Mouse (Mus musculus) CD8-positive naive resting alpha-beta T cell, adult 2 months (primary cell): ENCODE measurements around the gene Gm9837.

Source experiments
- DNase-seq, 2 experiments: peaks; one replicate each; pipeline ENCODE4 v3.0.0; 2022; ENCODE audit warnings: low read depth in 2 of 2, low spot score in 2 of 2

Gm9837 gene

DNA sequence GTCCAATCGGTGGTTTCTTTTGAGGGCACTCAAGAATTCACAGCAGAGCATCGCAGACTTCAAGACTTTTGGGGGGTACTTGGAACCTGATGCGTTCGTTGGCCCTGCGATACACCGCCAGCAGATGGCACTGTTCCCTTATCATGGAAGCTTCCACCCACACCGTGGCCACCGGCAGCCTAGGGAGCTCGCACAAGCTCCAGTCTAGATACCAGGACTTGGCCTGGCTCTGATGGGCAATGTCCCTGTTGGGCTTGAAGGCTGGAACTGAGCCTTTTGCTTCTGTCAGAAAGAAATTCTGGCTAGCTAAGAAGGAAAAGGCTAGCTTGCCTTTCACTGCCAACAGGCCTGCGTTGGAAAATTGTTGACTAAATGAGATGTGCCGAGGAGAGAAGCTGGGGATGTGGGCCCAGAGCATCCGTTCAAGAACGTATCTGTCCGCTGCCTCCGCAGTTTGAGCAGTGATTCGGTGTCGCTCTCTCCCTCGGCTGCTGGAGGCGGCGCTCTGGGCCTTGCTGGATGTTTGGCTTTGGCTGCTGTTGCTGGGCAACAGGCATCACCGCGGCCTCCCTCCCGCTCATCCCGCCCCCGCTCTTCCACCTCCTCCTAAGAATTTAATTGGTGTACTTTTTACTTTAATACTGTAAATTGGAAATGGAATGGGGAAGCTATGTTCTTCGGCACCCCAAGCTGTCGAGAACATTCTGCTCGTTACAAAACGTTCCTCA lies at the start of gene Gm9837:
Gene Gm9837, minus strand, starts transcription at position 512 of the 728 bp plus-strand sequence.
- DNase-seq = peak; percentile 72 to 85

DNA sequence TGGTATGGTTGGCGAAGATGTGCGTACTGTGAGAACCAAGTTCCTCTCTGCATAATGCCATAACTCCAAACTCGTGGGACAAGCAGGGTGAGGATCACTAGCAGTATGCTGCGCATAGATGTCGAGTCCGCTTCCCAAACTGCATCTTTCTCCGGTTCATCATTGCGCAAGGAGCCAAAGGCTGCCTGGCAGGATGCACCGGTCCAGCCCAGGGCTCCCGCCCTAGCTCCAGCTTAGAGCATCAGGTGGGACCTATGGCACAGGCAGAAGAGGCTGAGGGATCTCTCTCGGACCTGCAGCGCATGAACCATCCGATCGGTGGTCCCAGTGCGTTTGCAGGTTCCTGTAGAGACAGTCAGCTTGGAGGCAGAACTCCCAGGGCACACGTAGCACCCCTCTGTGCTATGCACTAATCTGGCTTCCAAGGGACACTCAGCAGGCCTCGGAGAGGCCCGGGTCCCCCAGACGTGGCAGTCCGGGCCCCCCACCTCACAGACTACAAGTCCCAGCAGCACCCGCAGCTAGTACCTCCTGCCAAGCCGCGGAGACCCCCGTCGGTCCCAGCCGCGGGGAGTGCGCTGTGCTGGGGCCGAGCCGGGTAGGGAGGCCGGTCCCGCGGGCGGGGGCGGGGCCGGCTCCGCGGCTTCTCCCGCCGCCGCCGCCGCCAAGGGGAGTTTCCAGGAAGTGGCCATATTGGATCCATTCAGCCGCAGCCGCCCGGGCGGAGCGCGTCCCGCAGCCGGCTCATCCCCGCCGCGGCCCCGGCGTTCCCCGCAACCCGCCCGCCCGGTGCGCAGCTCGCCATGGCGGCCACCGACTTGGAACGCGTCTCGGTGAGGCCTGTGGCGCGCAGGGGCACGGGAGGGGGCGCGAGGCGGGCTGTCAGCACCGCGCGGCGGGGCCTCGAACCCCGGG lies 49.2 kb upstream of the Gm9837 start, which contains the start of gene Sept8:
Gene Sept8, plus strand, starts transcription at position 51 of the 915 bp plus-strand sequence.
- peak; percentile 9 to 18 for DNase-seq

DNA sequence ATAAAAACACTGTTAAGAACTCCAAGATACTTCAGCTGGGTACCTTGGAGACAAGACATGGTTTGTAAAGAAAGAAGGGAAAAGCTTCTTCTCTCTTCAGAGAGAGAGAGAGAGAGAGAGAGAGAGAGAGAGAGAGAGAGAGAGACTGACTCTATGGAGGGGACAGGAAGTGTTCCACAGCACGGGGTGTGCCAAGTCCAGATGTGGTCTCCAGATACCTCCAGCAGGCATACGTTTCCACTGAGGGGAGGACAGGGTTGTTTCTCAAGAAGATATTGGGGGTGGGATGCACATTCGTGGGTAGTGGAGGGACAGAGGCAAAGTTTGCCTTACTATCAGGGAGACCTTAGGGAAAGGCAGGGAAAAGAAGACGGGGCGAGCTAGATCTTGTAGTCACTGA lies 48.5 kb upstream of the Gm9837 start:
- no peak for DNase-seq

GRCm38 (mm10) chr11:53516775-53517627 lies 46.7 kb upstream of the Gm9837 start:
- peak; percentile 25 to 54 for DNase-seq

DNA sequence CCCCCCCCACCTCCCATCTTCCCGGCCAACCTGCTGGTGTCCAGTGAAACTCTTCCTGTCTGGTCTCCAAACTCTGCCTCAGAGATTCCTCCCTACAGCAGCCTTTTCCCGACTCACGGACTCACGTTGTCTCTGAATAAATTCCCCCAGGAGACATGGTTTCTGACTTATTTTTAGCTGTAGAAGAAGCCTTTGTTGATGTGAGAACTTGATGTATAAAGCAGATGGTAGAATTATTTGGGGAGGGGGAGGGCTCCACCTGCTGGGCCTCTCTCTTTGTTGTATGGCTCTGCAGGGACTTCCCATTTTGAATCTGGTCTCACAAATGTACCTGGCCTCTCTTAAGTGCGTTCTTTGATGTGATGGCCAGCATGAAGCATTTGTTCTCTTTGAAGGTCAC lies 40.1 kb upstream of the Gm9837 start:
- no peak for DNase-seq

- no peak for DNase-seq
These were observed 38.3 kb upstream of the Gm9837 start for GRCm38 (mm10) chr11:53508591-53508990.

DNA sequence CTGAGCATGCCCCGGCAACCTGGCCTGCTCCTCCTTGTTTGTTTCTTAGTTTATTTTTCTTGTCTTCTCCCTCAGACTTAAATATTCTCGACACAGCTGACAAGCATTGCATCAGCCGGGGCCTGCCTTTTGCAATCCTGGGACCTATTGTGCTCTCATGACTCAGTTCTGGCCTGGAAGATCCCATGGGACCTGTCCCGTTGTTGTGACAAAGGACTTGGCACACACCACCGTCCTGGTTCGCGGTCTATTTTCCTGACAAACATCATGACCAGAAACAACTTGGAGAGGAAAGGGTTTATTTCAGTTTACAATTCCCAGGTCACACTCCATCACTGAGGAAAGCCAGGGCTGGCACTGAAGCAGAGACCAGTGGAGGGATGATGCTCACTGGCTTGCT lies 37.9 kb upstream of the Gm9837 start:
- DNase-seq = no peak

DNA sequence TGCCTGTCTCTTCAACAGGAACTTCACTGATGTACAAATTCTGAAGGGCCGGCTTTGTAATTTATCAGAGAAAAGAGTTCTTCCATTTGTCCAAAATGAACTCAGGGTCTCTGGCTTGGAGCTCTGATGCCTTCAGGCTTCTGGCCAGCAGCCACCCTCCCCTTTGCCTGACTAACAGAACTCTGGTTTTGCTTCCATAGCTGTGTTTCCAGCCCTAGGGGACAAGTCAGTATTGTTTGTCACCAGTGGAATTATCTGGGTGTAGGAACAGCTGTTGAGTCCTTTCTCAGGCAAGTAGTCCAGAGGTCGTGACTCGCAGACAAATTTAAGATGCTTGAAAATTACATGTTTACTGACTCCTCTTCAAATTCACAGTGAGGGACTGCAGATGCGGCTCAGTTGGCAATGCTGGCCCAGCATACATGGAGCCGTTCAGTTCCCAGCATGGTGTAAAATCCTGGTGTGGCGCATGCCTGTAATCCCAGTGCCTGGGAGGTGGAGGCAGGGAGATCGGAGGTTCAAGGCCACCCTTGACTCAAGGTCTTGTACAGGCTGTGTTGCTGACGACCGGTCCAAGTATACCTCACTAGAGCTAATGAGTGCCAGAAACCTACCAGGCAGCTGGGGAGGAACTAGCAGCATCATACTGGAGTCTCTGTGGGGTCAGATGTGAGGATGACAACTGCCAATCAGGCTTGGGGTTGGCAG lies 37.0 kb upstream of the Gm9837 start:
- no peak for DNase-seq

GRCm38 (mm10) chr11:53505026-53505663 lies 34.9 kb upstream of the Gm9837 start:
- DNase-seq = no peak

DNA sequence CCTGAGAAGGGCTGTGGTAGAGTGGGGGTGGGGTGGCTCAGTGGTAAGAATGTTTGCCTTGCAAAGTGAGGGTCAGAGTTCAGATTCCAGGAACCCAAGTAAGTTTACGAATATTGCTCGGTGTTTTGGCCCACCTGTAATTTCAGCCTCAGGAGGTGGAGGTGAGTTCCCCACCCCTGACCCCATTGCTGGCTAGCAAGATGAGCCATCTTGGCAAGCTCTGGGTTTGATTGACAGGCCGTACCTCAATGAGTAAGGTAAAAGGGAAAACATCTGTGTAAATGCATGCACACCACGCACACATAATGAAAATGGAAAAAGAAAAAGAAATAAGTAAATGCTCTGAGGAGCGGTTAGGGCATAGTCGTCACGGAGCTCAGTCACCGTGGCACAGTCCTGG lies 34.1 kb upstream of the Gm9837 start:
- DNase-seq = no peak

DNA sequence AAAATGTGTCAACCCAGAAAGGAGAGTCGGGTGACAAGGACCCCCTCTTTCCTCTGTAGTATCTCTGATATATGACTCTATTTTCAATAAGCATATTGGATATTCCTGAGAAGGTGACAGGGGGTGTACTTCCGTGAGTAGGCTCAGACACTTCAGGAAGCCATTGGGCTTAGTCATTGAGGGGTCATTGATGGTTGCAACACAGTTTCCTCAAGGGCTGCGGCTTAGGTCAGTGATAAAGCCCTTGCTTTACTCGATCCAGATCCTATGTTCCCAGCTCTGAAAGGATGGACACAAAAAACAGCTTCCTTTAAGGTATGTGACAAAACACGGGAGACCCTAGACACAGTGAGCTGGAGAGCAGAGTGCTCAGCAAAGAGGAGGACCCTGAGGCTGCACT lies 33.5 kb upstream of the Gm9837 start:
- no peak for DNase-seq

GRCm38 (mm10) chr11:53502039-53502765 lies 31.9 kb upstream of the Gm9837 start:
- DNase-seq = no peak

DNA sequence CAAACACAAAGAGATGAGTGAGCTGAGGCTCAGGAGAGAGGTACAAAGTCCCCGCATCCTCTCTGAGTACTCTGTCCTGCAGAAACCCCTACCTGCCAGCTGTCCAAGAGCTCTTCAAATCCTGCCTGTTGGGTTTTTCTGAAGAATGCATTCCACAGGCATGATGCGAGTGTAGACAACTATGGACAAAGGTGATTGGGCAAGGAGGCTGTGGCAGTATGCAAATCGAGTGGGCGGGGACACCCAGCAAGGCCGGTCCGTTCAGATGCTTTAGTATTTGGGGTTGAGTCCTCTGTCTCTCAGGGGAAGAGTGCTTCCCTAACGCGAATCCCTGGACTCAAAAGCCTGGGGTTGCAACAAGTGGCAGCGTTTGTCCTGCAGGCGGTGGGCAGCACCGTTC lies 30.3 kb upstream of the Gm9837 start:
- DNase-seq = no peak

DNA sequence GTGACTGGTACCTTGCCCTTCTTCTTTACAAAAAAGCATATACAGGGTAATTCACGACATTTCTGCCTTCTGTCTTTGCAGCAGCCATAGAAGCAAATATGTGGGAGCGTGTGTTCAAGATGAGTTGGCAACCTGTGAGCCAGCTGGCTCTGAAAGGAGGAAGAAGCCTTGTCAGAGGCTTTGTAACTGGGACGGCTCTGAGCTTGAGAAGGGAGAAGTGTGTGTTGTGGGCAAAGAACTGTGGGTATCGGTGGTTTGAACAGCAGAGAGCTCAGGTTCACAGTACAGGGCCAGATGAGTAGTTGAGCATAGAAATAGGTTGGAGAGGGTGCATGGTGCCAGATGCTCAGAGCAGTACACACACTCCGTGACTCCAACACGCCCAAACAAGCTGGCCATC lies 26.7 kb upstream of the Gm9837 start:
- DNase-seq = no peak

DNA sequence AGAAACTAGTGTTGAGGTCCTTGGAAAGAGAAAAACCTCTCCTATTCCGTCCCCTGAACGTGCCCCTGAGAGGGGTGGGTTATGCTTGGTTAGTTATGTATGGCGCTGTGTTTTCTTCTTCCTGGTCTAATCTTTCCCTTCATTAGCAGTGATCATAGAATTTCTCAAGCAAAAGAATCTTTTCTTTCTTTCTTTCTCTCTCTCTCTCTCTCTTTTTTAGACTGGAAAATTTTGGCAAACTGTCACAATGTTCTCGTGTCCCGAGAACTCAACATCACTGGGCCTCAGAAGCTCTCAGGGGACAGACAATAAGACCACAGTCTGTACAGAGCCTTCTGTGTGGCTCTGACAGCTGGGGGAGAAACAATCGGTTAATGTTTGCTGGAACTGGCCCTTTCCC lies 25.1 kb upstream of the Gm9837 start:
- DNase-seq = no peak

GRCm38 (mm10) chr11:53493243-53493955 lies 23.1 kb upstream of the Gm9837 start:
- DNase-seq = no peak

- no peak for DNase-seq
These were observed 21.7 kb upstream of the Gm9837 start for GRCm38 (mm10) chr11:53491954-53492401.

DNA sequence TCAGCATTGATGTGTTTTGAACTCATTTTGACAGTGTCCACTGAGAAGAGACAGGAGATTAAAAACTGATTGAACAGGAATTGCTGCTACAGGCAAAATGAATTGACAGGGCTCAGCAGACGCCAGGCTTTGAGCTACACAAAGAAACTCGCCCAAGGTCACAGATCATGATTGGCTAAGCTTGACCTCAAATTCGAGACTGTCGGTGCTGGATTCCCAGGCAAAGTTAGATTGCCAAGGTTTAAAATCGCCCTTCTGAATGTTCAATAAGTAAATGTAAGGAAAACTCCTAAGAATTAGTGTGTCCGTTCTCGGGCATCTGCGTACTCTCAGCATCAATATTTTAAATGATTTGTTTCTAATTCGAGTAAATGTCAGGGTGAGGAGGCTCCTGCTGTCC lies 19.1 kb upstream of the Gm9837 start:
- DNase-seq = no peak

- no peak for DNase-seq
These were observed 18.7 kb upstream of the Gm9837 start for GRCm38 (mm10) chr11:53489007-53489406.
